Mouse (Mus musculus) brown adipose tissue, adult 24 weeks (tissue): ENCODE results near the gene Pcdh8. TPM values are rescaled to one million over a fixed set of nuclear protein-coding genes. Genes with fewer than 3 reads are reported as not detected.
A peak's percentile ranks its signal among the peaks of the same experiment; 100 is the strongest.

Experiments
- H3K27ac ChIP-seq: fragments of 200-500 bp; replicated peaks from 2 replicates; pipeline ENCODE4 v1.5.1; 2012; ENCODE audit warnings: low read depth, mild to moderate bottlenecking, low read length
- H3K4me1 ChIP-seq: fragments of 200-500 bp; 2 replicates; pipeline ENCODE4 v1.6.1; 2012; ENCODE audit warnings: low read length, mixed read lengths; ENCODE audit not compliant: control insufficient read depth, insufficient read depth, insufficient read length
- H3K4me3 ChIP-seq: fragments of 200-500 bp; 2 replicates; pipeline ENCODE4 v1.5.1; 2012; ENCODE audit warnings: low read depth, mild to moderate bottlenecking, low read length, moderate library complexity; ENCODE audit not compliant: insufficient read depth
- polyA plus RNA-seq: library from polyadenylated mRNA; stranded (reverse); fragments of >200 nt; gene quantifications from 2 replicates; pipeline ENCODE4 v1.2.4, GENCODE M21; 2012; ENCODE audit not compliant: missing spikeins, insufficient read depth, insufficient read length

Pcdh8 gene
- polyA plus RNA-seq = not detected in 2 replicates

GRCm38 (mm10) chr14:79771094-79771535 lies at the start of gene Pcdh8:
Gene Pcdh8 (minus strand): TSS chr14:79771312.
- Histone ChIP-seq H3K27ac (no peak within 1 kb of the TSS), H3K4me3 (peak within 1 kb of the TSS; percentile 28), H3K4me1 (0 out of 2 replicates have a peak, but pooled peaks cover 2% of the 10 kb centered on the region)

GRCm38 (mm10) chr14:79814709-79815108 lies 43.6 kb upstream of the Pcdh8 start:
- H3K4me1 ChIP-seq = no peaks in the 10 kb centered on the region

DNA sequence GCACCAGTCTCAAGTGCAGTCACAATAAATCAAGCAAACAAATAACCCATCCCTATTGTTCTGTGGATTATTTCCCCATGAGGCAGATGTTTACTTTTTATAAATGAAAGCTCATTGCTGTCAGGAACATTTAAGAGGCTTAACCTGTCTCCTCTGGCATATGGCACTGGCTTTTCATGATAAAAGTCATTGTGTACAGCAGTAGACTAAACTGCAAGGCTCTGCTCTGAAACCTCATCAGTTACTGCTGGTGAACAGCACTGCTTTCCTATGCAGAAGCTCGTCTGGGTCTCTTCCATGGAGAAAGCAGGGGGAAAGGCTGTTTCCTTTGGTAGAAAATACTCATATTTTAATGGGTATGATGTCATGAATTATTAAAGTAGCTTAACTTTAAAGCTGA lies 43.0 kb upstream of the Pcdh8 start:
- Histone ChIP-seq H3K4me3 (no peak overlapping the region), H3K4me1 (no peaks in the 10 kb centered on the region), H3K27ac (no peak overlapping the region)

More at GRCm38 (mm10) chr14:79814709-79815108, 43.6 kb upstream of the Pcdh8 start:
- Histone ChIP-seq H3K27ac (no peak overlapping the region), H3K4me3 (no peak overlapping the region)

DNA sequence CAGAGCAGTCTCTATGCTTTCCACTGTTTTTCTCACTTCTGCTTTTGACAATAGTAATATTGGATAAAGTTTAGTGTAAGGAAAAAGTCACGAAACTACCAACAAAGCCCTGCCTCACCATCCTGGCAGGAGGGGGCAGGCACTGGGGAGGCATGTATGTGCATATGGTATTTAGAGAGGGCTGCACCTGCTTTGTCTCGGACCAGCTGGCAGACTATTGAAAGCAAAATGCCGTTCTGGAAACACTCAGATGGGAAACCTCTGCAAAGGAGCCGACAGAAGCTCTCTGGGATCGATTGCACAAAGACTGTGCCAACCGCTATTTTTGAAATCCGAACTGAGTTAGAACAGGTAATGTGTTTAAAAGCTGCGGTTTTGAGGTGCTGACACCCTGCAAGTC lies 22.1 kb upstream of the Pcdh8 start:
- Histone ChIP-seq H3K27ac (no peak overlapping the region), H3K4me1 (no peaks in the 10 kb centered on the region), H3K4me3 (no peak overlapping the region)

DNA sequence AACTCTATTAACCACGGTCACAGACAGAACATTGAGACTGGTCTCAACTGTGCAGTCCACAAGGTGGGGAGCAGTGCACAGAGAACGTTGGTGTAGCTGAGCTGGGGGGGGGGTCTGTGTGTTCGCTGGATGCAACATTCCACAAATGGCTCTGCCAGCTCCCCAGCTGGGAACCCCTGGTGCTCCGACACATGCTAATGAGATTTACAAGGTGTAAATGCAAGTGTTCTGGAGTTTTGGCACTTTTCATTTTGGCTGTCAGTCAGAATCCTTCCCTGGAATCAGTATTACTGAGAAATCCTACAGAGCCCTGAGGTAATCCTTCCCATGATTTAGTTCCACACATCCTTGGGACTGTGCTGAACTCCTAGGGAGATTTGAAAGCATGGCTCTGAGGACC lies 18.4 kb upstream of the Pcdh8 start:
- H3K27ac ChIP-seq = no peak overlapping the region
- no peak overlapping the region for H3K4me3 ChIP-seq
- H3K4me1 ChIP-seq = no peaks in the 10 kb centered on the region

- Histone ChIP-seq H3K27ac (no peak overlapping the region), H3K4me1 (no peaks in the 10 kb centered on the region), H3K4me3 (no peak overlapping the region)
Observed at GRCm38 (mm10) chr14:79788656-79789204, 17.6 kb upstream of the Pcdh8 start.

DNA sequence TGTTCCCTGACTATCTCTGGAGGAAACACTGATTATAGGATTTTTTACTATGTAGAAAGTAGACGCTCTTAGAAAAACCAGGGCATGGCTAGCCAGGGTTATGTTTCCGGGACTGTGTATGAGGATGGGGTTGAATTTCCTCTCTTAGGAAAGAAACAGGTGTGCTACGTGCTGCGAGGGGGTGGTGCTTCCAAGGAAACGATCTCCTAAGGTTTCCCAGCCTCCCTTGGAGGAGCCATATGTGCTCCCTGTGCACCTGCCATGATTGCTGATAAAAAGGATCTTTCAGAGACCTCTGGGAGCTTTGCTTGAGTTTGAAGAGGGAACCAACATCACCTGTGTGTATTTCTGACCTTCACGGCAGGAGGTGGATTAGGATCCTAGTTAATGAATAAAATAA lies 16.8 kb upstream of the Pcdh8 start:
- H3K4me1 ChIP-seq = no peaks in the 10 kb centered on the region
- H3K27ac ChIP-seq = no peak overlapping the region
- no peak overlapping the region for H3K4me3 ChIP-seq

DNA sequence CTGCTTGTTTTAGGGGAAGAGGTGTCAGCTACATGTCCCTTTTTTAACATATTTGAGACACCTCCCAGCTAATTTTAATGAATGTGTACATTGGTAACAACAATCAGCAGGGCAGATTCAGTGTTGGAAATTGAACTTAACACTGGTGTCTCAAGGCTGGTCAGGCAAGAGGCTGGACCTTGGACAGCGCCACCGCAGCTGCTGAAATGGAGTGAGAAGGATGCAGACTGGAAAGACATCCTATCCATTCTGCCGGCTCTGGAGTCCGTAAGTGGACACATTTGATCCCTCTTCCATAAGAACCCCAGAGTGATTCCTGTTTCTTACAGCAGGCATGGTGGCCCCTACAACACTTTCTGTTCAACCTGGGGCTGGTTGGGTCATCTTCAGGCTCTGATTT lies 14.3 kb upstream of the Pcdh8 start:
- no peaks in the 10 kb centered on the region for H3K4me1 ChIP-seq
- no peak overlapping the region for H3K27ac ChIP-seq
- no peak overlapping the region for H3K4me3 ChIP-seq

DNA sequence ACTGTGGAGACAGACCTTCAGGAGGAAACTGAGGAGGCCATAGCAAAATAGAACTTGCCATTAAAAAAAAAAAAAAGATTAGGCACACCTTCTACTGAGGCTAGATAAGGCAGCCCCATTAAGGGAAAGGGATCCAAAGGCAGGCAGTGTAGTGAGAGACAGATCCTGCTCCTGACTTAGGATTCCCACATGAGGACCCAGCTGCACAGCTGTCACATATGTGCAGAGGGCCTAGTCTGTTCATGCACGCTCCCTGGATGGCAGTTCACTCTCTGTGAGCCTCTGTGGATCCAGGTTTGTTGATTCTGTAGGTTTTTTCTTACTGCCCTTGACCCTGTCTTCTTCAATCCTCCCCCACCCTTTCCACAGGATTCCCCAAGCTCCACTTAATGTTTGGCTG lies 9.8 kb upstream of the Pcdh8 start:
- Histone ChIP-seq H3K27ac (no peak overlapping the region), H3K4me3 (no peak overlapping the region), H3K4me1 (no peaks in the 10 kb centered on the region)

DNA sequence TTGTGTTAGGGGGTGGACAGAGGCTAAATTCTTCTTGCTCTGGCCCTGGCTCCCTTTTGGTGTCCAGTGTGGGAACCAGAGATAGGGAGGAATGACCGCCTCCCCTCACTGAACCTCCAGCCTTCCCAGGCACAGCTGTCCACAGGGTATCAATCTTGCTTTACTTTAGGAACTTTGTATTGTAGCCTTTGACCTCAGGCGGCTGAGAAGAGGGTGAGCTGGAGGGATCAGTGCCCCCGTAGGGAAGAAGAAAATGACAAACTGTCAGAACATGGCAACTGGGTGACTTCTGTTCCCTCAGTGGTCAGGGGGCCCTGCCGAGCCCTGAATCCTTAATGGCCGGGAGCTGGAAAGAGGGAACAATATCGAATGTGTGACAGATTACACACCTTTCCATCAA lies 9.2 kb upstream of the Pcdh8 start:
- no peak overlapping the region for H3K27ac ChIP-seq
- no peak overlapping the region for H3K4me3 ChIP-seq
- no peaks in the 10 kb centered on the region for H3K4me1 ChIP-seq

DNA sequence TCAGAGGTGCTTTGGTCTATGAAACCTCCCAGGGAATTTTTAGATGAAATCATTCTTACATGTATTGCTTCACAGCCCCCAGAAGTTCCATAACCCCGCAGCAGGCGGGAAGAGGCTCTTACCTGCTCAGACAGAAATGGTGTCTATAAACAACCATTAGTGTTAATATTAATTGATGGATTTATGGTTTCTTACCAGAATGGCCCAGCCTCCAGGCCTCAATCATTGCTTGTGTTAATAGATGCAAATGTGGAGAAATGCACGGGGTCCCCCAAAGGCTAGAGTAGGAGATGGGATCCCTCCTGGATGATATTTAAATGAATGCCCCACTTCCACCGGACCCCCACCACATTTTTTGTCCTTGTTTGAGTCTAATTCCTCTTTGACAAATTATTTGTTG lies 8.7 kb upstream of the Pcdh8 start:
- Histone ChIP-seq H3K4me3 (no peak overlapping the region), H3K4me1 (no peaks in the 10 kb centered on the region), H3K27ac (no peak overlapping the region)

DNA sequence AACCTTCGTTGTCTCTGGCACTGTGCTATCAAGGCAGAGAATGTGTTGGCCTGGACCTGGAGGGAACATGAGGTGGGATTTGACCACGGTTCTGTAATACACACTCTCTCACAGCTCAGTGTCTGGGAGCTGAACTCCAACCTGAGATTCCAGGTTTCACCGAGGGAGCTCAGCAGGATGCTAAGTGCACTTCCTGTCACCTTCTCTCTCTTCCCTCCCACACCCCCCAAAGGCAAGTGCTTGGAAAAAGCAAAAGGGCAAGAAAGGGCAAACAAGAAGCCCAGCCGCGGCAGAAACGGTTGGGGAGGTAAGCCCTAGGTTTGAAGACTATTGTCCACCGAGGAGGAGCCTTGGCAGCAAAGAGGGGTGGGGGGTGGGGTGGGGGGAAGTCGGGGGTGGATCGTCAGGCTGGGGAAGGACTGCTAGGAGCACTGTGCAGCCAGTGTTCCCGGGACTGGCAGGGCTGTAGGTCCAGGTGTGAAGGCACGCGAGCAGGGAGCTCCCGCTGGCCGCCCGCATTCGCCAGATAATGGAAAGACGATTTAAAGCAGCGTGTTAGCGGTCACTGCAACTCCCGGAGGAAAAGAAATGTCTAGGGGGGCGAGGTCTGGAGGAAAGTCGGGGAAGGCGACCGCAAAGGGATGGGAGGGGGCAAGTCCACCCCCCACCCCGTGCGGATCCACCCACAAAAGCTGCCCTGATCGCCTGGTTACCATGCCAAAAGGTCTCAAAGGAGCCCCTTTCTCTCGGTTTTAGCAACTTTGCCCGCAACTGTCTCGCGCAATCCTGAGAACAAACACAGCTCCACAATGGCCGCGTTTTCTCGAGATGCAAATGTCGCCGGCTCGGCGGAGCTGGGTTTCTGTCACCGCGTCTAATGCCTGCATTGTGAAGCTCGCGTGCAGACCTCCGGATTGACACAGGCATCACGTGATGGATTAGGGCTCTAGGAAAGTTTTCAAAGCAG lies 2.6 kb upstream of the Pcdh8 start:
- Histone ChIP-seq H3K4me1 (0 out of 2 replicates have a peak, but pooled peaks cover 2% of the 10 kb centered on the region), H3K27ac (no peak overlapping the region), H3K4me3 (no peak overlapping the region)

GRCm38 (mm10) chr14:79771802-79772511 lies 845 bp upstream of the Pcdh8 start:
- 0 out of 2 replicates have a peak, but pooled peaks cover 2% of the 10 kb centered on the region for H3K4me1 ChIP-seq
- H3K27ac ChIP-seq = no peak overlapping the region
- no peak overlapping the region for H3K4me3 ChIP-seq

DNA sequence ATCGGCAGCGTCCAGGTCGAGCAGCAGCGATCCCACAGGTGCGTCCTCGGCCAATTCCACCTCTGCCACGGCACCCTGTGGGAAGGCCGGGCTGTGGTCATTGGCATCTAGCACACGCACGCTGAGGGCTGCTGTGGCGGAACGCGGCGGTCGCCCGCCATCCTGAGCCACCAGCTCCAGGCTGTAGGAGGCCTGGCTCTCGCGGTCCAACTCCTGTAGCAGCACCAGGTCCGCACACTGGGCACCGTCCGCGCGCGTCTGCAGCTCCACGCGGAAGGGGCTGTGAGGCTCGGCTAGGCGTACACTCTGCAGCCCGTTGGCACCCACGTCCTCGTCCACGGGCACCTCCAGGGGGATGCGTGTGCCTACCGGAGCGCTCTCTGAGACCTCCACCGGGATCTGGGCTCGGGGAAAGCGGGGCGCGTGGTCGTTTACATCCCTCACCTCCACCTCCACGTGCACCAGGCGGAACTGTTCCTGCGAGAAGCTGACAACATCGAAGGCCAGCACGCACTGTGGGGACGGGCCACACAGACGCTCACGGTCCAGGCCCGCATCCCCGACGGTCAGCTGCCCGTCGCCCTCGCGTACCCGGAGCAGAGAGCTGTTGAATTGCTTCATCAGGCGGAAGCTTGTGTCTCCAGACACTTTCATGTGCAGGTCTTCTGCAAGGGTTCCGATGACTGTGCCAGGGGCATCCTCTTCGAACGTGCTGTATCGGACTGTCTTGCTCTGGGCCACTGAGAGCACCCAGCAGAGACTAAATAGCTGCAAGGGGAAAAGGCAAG lies 612 bp downstream of the Pcdh8 start:
- Histone ChIP-seq H3K27ac (no peak overlapping the region), H3K4me1 (0 out of 2 replicates have a peak, but pooled peaks cover 2% of the 10 kb centered on the region), H3K4me3 (peak overlapping the region; percentile 28)
